Mouse (Mus musculus) embryonic facial prominence, embryonic 15.5 days (tissue): ENCODE data around the gene Edem3. TPM values are rescaled to one million over a fixed set of nuclear protein-coding genes. Genes with fewer than 3 reads are reported as not detected.
A peak's percentile ranks its signal among the peaks of the same experiment; 100 is the strongest.
"Not testable (repeated sequence)": the region's sequence is repeated elsewhere in the genome, so short reads cannot be mapped to it uniquely, and the experiment has no call there.

Source experiments
- ATAC-seq: fragments of 200-750 bp; cut with Nextera tagmentation; 2 replicates; pipeline ENCODE4 v1.8.0; 2017; ENCODE audit warnings: low read depth, moderate TSS enrichment; ENCODE audit not compliant: insufficient number of reproducible peaks, low FRiP score, low TSS enrichment
- H3K27ac ChIP-seq: fragments of 300-500 bp; sonication (generic); replicated peaks from 2 replicates; pipeline ENCODE4 v1.5.1; 2015; ENCODE audit warnings: mild to moderate bottlenecking, inconsistent platforms
- H3K27me3 ChIP-seq: fragments of 300-500 bp; sonication (generic); 2 replicates; pipeline ENCODE4 v1.6.1; 2015; ENCODE audit warnings: inconsistent platforms
- H3K36me3 ChIP-seq: fragments of 300-500 bp; sonication (generic); 2 replicates; pipeline ENCODE4 v1.6.1; 2015; ENCODE audit warnings: mild to moderate bottlenecking, inconsistent platforms
- H3K4me1 ChIP-seq: fragments of 300-500 bp; sonication (generic); 2 replicates; pipeline ENCODE4 v1.6.1; 2015; ENCODE audit warnings: inconsistent platforms
- H3K4me2 ChIP-seq: fragments of 300-500 bp; sonication (generic); replicated peaks from 2 replicates; pipeline ENCODE4 v1.6.1; 2015; ENCODE audit warnings: mild to moderate bottlenecking, inconsistent platforms
- H3K4me3 ChIP-seq: fragments of 300-500 bp; sonication (generic); replicated peaks from 2 replicates; pipeline ENCODE4 v1.5.1; 2015; ENCODE audit warnings: mild to moderate bottlenecking, inconsistent platforms
- H3K9ac ChIP-seq: fragments of 300-500 bp; sonication (generic); 2 replicates; pipeline ENCODE4 v1.6.1; 2015; ENCODE audit warnings: inconsistent platforms
- H3K9me3 ChIP-seq: fragments of 300-500 bp; sonication (generic); replicated peaks from 2 replicates; pipeline ENCODE4 v1.6.1; 2016; ENCODE audit warnings: inconsistent platforms
- WGBS: fragments of 180-500 bp; shearing (Covaris S2); methylation state at CpG from one replicate; pipeline ENCODE4 v1.1.7; 2015; 5-methylcytosine and 5-hydroxymethylcytosine counted together
- polyA plus RNA-seq: library from polyadenylated mRNA; unstranded; fragments of >200 nt; fragmentation: Nextera tagmentation; extraction: Ambion mirVana; gene quantifications from 2 replicates; pipeline ENCODE4 v1.2.1, GENCODE M21; 2015

Edem3 gene
- polyA plus RNA-seq, 1 experiment from 2014 or later: 15.7 TPM

DNA sequence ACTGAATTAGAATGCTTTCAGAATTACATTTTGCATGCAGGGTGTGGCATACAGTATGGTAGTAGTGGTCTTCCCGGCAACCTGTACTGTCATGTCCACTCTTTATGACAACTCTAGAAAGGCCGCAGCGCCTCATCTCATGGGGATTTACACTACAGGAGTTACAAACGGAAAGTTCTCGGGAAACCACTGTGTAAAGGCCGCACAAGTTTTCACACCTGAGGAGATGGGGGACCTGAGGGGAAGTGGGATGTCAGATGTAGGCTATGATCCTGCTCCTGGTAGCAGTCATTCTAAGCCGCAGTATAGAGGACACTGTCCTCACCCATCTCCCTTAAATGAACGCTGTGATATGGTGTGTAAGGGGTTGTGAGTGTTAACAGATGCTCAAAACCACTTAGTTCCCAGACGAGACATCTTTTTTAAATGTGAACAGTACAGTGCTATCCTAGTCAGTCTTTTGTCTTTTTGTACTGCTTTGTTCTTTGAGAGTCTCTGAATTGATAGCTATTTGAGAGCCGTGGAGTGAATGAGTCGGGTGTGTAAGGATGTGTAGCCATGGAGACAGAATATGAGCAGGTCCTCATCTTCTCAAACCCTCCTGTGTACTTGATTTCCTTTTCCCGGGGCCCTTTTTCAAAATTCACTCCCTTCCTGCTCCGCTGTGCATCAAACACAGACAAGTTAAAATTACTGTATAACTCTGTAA, 57.0 kb downstream of the Edem3 start:
- Histone ChIP-seq H3K36me3 (peaks cover 36% of the 10 kb centered on the region), H3K9ac (no peak overlapping the region), H3K9me3 (no peaks in the 10 kb centered on the region), H3K27ac (no peak overlapping the region), H3K4me3 (no peak overlapping the region), H3K4me1 (no peaks in the 10 kb centered on the region), H3K27me3 (no peaks in the 10 kb centered on the region), H3K4me2 (no peak overlapping the region)
- no peak for ATAC-seq
- 85% methylated on average over 13 of the region's 13 CpGs for WGBS

DNA sequence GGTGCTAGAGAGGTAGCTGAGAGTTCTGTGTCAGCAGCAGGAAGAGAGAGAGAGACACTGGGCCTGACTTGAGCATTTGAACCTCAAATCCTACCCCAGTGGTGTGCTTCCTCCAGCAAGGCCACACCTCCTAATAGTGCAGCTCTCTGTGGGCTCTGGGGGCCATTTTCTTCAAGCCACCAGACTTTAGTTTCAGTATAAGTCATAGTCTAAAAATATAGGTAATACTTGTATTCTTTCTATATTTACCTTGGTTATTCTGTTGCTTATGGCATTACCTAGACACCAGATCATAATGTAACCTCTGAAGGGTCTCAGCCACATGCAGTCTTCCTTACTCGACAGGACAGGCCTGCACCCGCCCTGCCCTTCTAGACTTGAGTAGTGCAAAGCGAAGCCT, 60.9 kb downstream of the Edem3 start:
- Histone ChIP-seq H3K27ac (no peak overlapping the region), H3K36me3 (peaks cover 37% of the 10 kb centered on the region), H3K4me2 (no peak overlapping the region), H3K4me1 (no peaks in the 10 kb centered on the region), H3K9me3 (no peaks in the 10 kb centered on the region), H3K27me3 (no peaks in the 10 kb centered on the region), H3K4me3 (no peak overlapping the region), H3K9ac (no peak overlapping the region)
- no peak for ATAC-seq
- WGBS: 83% methylated on average over 3 of the region's 3 CpGs

DNA sequence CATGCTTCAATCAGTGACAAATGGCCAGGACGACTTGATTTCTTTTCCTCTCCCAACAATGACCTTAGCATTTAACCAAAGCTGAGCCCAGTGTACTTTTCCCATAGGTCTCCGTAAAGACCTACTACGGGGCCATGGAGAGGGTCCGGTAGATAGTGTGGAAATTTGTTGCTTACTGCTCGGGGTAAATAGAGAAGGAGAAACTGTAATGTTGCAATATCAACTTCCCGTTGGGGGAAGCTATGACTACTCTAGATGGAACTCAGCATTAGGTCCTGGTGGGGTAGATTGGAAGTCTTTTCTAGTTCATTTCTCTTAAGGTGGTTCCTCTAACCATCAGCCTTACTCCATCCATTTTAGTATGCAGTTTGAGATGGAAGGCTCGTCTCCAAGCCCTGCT, 64.0 kb downstream of the Edem3 start:
- no peak overlapping the region for H3K9ac ChIP-seq
- no peak for ATAC-seq
- H3K4me3 ChIP-seq: no peak overlapping the region
- H3K27ac ChIP-seq: no peak overlapping the region
- H3K4me1 ChIP-seq: no peaks in the 10 kb centered on the region
- H3K27me3 ChIP-seq: no peaks in the 10 kb centered on the region
- 85% methylated on average over 7 of the region's 7 CpGs for WGBS
- no peaks in the 10 kb centered on the region for H3K9me3 ChIP-seq
- no peak overlapping the region for H3K4me2 ChIP-seq
- peaks cover 21% of the 10 kb centered on the region; the same call in 1 of the 2 replicates for H3K36me3 ChIP-seq

DNA sequence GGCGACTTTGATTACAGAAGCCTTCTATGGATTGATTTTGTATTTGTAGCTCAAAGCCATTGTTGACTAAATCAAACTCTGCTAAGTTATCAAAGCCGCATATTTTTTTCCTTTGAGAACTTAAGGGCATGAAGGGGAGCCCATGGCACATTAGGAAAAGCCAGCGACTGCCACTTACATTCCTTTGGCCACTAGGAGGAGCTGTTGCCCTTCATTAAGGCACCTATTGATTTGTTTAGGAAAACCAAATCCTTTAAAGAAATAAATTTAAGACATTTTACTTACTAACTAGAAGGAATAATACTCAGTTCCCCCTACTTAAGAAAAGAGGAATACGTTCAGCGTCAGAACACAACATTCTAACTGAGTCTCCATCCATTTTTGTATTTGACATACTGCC, 65.3 kb downstream of the Edem3 start:
- H3K27me3 ChIP-seq: no peaks in the 10 kb centered on the region
- peaks cover 21% of the 10 kb centered on the region; the same call in 1 of the 2 replicates for H3K36me3 ChIP-seq
- no peak for ATAC-seq
- no peaks in the 10 kb centered on the region for H3K9me3 ChIP-seq
- no peak overlapping the region for H3K9ac ChIP-seq
- 13% methylated on average over 5 of the region's 5 CpGs for WGBS
- H3K4me2 ChIP-seq: no peak overlapping the region
- no peak overlapping the region for H3K4me3 ChIP-seq
- no peak overlapping the region for H3K27ac ChIP-seq
- 0 out of 2 replicates have a peak, but pooled peaks cover 7% of the 10 kb centered on the region for H3K4me1 ChIP-seq

DNA sequence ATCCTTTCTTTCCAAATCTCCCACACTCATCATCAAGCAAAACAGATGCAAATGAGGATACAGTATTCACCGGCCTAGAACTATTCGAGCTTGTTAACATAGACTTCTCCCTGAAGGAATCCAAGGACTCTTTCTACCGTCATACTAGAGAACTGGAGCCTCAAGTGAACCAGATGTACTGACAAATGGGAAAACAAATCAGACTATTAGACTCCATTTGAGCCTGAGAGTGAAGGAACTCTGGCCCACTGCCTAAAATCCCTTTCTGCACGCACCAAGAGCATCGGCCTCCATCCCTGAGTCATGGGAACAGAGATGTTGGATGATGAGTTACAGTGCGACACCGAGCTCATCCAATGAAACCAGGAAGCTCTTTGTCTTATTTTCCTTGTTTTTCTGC, 69.9 kb downstream of the Edem3 start:
- Histone ChIP-seq H3K27ac (no peak overlapping the region), H3K27me3 (no peaks in the 10 kb centered on the region), H3K9ac (no peak overlapping the region), H3K36me3 (no peaks in the 10 kb centered on the region), H3K4me1 (0 out of 2 replicates have a peak, but pooled peaks cover 7% of the 10 kb centered on the region), H3K4me3 (no peak overlapping the region), H3K9me3 (no peaks in the 10 kb centered on the region), H3K4me2 (no peak overlapping the region)
- 53% methylated on average over 7 of the region's 7 CpGs for WGBS
- peak; percentile 39; the same call in 1 of the 2 replicates for ATAC-seq

DNA sequence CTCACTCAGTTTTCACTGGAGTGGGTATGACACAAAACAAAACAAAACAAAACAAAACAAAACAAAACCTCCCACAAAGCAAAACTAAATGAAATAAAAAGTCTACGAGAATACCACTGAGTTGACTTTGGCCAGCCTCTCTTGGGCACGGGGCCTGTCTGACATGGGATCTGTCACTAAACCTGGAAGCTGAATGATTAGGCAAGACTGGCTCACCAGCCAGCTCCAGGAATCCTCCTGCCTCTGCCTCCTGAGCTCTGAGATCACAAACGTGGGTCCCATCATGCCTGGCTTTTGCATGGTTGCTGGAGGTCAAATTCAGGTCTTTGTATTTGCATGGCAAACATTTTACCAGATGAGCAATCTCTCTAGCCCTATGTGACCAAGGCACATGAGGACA, 76.6 kb downstream of the Edem3 start:
- Histone ChIP-seq H3K27me3 (no peaks in the 10 kb centered on the region), H3K4me3 (no peak overlapping the region), H3K9me3 (peaks cover 8% of the 10 kb centered on the region; the same call in 1 of the 2 replicates), H3K27ac (no peak overlapping the region), H3K9ac (no peak overlapping the region), H3K36me3 (no peaks in the 10 kb centered on the region), H3K4me1 (no peaks in the 10 kb centered on the region), H3K4me2 (no peak overlapping the region)
- 79% methylated on average over 3 of the region's 3 CpGs for WGBS
- ATAC-seq: no peak

DNA sequence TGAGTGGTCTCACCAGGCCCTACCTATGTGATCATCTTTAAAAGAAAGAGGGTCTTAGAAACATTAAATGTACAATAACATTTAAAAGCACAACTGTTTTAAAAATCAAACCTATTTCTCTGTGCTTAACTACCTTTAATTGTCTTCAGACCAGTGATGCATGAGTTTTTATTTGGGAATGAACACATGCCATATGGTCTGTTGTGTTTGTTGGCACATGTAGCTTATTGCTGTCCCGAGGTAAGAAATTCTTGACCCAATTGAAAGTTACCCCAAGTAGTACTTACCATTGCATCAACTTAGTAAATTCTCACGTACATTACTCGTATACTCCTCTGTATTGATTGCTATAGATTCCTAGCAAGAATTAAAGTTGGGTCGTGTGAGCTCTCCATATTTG, 80.1 kb downstream of the Edem3 start:
- ATAC-seq: no peak
- H3K27me3 ChIP-seq: no peaks in the 10 kb centered on the region
- H3K27ac ChIP-seq: no peak overlapping the region
- no peak overlapping the region for H3K9ac ChIP-seq
- 74% methylated on average over 4 of the region's 4 CpGs for WGBS
- H3K4me2 ChIP-seq: no peak overlapping the region
- H3K4me3 ChIP-seq: no peak overlapping the region
- H3K4me1 ChIP-seq: no peaks in the 10 kb centered on the region
- H3K36me3 ChIP-seq: no peaks in the 10 kb centered on the region
- peaks cover 8% of the 10 kb centered on the region; the same call in 1 of the 2 replicates for H3K9me3 ChIP-seq

DNA sequence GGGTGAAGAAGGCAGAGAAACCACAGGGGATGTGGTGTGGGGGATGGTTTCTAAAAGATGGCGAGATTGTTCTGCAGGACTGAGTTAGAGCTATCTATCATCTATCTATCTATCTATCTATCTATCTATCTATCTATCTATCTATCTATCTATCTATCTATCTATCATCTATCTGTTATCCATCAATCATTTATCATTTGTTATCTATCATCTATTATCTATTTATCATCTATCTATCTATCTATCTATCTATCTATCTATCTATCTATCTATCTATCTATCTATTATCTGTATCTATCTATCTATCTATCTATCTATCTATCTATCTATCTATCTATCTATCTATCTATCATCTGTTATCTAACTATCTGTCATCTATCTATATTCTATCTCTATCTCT, 85.2 kb downstream of the Edem3 start:
- H3K27ac ChIP-seq, H3K36me3 ChIP-seq, H3K4me2 ChIP-seq, H3K9ac ChIP-seq, H3K4me3 ChIP-seq, H3K27me3 ChIP-seq, H3K4me1 ChIP-seq, H3K9me3 ChIP-seq, ATAC-seq: not testable (repeated sequence)
- WGBS: 95% methylated on average over 1 of the region's 1 CpGs

DNA sequence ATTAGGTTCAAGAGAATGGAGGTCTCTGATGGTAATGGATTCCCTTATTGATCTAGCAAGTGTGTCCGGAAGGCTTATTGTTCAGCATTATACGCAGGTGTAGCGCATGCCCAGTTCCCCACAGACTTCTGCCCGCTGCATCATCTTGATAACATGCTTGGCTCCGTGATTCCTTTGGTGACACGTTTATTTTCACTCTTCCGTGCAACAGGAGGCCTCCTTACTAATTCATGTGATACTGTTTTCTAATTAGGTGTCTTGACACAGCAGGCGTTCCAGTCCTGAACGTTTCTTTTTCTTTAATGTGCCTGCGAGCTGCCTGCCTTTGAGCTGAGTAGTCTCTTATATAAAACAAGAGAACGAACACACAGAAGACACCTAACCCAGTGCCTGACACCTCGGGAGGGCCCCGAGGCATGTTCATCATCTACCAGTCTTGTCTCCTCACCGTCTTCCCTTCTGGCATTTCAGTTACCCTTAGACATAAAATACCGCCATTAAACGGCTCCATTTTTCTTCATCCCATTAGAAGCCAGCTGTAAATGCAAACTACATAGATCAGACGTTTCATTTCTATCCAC, 90.2 kb downstream of the Edem3 start:
- no peaks in the 10 kb centered on the region for H3K9me3 ChIP-seq
- H3K4me3 ChIP-seq: no peak overlapping the region
- no peak overlapping the region for H3K9ac ChIP-seq
- H3K4me1 ChIP-seq: no peaks in the 10 kb centered on the region
- no peak for ATAC-seq
- no peak overlapping the region for H3K27ac ChIP-seq
- WGBS: 78% methylated on average over 17 of the region's 17 CpGs
- H3K27me3 ChIP-seq: no peaks in the 10 kb centered on the region
- H3K36me3 ChIP-seq: no peaks in the 10 kb centered on the region
- H3K4me2 ChIP-seq: no peak overlapping the region

DNA sequence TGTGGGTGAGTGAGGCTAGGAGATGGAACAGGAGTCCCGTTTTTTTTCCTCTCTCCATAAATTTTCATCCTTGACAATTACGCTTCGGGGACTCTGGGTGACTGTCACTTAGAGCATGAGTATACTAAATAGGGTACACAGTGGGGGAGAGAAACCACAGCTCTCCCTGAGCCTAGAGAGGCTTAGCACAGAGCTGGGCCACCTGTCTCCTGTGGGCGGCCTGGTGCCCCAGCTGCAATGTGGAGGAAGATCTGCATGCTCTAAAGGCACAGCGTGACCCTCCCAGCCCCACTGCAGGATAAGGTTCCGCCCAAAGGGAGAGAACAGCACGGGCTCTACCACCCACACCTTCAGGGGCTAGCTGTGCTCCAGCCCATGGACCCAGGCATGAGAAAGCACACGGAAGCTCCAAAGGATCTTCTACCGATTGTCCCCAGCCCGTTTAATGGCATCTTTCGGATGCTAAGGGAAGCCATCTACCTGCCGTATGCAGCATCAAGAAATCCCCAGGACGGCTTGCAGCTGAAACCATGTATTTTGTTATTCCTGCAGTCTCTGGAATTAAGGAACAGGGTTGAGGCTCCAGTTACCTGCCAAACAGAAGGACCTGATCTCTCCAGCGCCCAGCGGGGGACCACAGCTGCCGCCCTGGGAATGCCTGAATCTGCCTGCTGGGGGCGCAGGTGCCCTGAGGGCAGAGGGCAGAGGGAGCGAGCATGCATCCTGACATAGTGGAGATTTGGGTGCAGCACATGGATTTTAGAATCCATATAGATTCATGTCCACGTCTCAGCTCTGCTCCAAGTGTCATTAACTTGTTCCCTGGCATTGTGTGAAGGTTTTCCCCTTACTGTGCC, 91.0 kb downstream of the Edem3 start:
- Histone ChIP-seq H3K36me3 (no peaks in the 10 kb centered on the region), H3K27me3 (no peaks in the 10 kb centered on the region), H3K9ac (no peak overlapping the region), H3K9me3 (no peaks in the 10 kb centered on the region), H3K27ac (no peak overlapping the region), H3K4me1 (no peaks in the 10 kb centered on the region), H3K4me2 (no peak overlapping the region), H3K4me3 (no peak overlapping the region)
- WGBS: 59% methylated on average over 19 of the region's 19 CpGs
- no peak for ATAC-seq

DNA sequence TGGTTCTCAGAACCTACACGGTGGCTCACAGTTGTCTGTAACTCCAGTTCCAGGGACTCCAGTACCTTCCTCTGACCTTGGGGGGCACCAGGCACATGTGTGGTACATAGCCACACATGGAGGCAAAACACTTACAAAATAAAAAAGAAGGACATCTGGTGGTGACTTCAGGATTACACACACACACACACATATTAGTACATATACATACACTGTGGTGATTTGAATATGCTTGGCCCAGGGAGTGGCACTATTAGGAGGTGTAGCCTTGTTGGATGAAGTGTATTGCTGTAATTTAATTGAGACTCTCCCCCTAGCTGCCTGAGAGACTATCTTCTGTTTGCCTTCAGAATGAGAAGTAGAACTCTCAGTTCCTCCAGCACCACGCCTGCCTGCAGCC, 93.1 kb downstream of the Edem3 start:
- WGBS: 80% methylated on average over 2 of the region's 2 CpGs
- no peak overlapping the region for H3K27ac ChIP-seq

More for the DNA sequence above, 93.1 kb downstream of the Edem3 start:
- Histone ChIP-seq H3K4me1 (no peaks in the 10 kb centered on the region), H3K4me2 (no peak overlapping the region), H3K4me3 (no peak overlapping the region), H3K36me3 (no peaks in the 10 kb centered on the region), H3K27me3 (no peaks in the 10 kb centered on the region), H3K9me3 (no peaks in the 10 kb centered on the region), H3K9ac (no peak overlapping the region)
- ATAC-seq: no peak
